Mouse (Mus musculus) adrenal gland, adult 8-10 months (tissue): Measurements from ENCODE around the gene Thsd7b. TPM values are rescaled to one million over a fixed set of nuclear protein-coding genes. Genes with fewer than 3 reads are reported as not detected.
A peak's percentile ranks its signal among the peaks of the same experiment; 100 is the strongest.

Experiments used
- DNase-seq: peaks from one replicate; pipeline ENCODE4 v3.0.0; 2022
- total RNA-seq, 4 experiments: library from RNA; stranded (reverse); gene quantifications; 2 replicates each; pipeline ENCODE4 v1.2.4; 2022

Thsd7b gene
- 1 to 10 TPM; 1.1 to 2.2 (median 1.7) TPM for total RNA-seq

GRCm38 (mm10) chr1:129272982-129273937 lies at the start of gene Thsd7b:
TSS of gene Thsd7b (plus strand) at chr1:129273302.
- DNase-seq = no peak

- DNase-seq = no peak
These were observed 28.8 kb upstream of the Thsd7b start for GRCm38 (mm10) chr1:129244292-129244691.

GRCm38 (mm10) chr1:129250704-129251443 lies 22.2 kb upstream of the Thsd7b start:
- DNase-seq = no peak

- no peak for DNase-seq
These were observed 6.4 kb upstream of the Thsd7b start for GRCm38 (mm10) chr1:129266684-129267083.

- no peak for DNase-seq
These were observed 31.1 kb downstream of the Thsd7b start for GRCm38 (mm10) chr1:129304173-129304572.

- no peak for DNase-seq
These were observed 51.3 kb downstream of the Thsd7b start for GRCm38 (mm10) chr1:129324388-129324787.

- no peak for DNase-seq
These were observed 51.7 kb downstream of the Thsd7b start for GRCm38 (mm10) chr1:129324798-129325197.

- no peak for DNase-seq
These were observed 83.5 kb downstream of the Thsd7b start for GRCm38 (mm10) chr1:129356631-129357030.

GRCm38 (mm10) chr1:129357378-129357777 lies 84.3 kb downstream of the Thsd7b start:
- no peak for DNase-seq

- DNase-seq = no peak
These were observed 90.3 kb downstream of the Thsd7b start for GRCm38 (mm10) chr1:129363368-129363767.

GRCm38 (mm10) chr1:129364828-129365227 lies 91.7 kb downstream of the Thsd7b start:
- DNase-seq = no peak

GRCm38 (mm10) chr1:129365590-129365989 lies 92.5 kb downstream of the Thsd7b start:
- DNase-seq = no peak

- DNase-seq = peak; percentile 5
These were observed 113.4 kb downstream of the Thsd7b start for GRCm38 (mm10) chr1:129386479-129386878.

GRCm38 (mm10) chr1:129411584-129411983 lies 138.5 kb downstream of the Thsd7b start:
- no peak for DNase-seq

- no peak for DNase-seq
These were observed 148.5 kb downstream of the Thsd7b start for GRCm38 (mm10) chr1:129421581-129421980.

- DNase-seq = no peak
These were observed 191.3 kb downstream of the Thsd7b start for GRCm38 (mm10) chr1:129464414-129464813.

- no peak for DNase-seq
These were observed 200.4 kb downstream of the Thsd7b start for GRCm38 (mm10) chr1:129473504-129473903.

- no peak for DNase-seq
These were observed 211.3 kb downstream of the Thsd7b start for GRCm38 (mm10) chr1:129484266-129485031.

GRCm38 (mm10) chr1:129491136-129491535 lies 218.0 kb downstream of the Thsd7b start:
- no peak for DNase-seq

GRCm38 (mm10) chr1:129493929-129494328 lies 220.8 kb downstream of the Thsd7b start:
- no peak for DNase-seq

- no peak for DNase-seq
These were observed 228.6 kb downstream of the Thsd7b start for GRCm38 (mm10) chr1:129501707-129502106.

- DNase-seq = no peak
These were observed 243.3 kb downstream of the Thsd7b start for GRCm38 (mm10) chr1:129516379-129516778.

GRCm38 (mm10) chr1:129519751-129520150 lies 246.6 kb downstream of the Thsd7b start:
- DNase-seq = no peak
